In the genomic region with DNA sequence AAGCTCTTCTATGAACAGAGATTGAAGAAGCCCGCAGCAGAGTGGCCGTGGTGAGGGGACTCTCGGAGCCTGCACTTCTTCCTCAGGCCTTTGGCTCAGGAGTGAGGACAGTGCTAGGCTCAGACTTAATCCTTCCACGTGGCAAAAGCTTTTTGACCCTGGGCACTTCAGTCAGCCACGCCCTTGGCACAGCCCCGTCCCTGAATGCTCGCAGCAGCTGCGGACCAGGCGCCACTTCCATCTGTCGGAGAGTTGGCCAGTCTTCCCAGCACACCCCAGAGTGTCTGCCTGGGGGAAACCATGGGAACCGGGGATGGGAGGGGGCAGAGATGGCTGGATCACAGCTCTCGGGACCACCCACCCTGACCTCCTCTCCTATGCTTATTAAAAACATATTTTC, we compare ENCODE assay signal across 12 mouse cellular contexts. TPM values are rescaled to one million over a fixed set of nuclear protein-coding genes. Genes with fewer than 3 reads are reported as not detected.
DNase-seq lines count a peak whose midpoint lies in the region; TF ChIP-seq lines count a peak whose summit lies in the region.
"Had no signal": no experiment of that assay in that cellular context is flagged by ENCODE, and none has a peak within 500 bp of the region (broad histone marks: within the 10 kb centered on the region; RNA-seq: fewer than 3 reads in every experiment).

No protein-coding gene starts in this region.

- TF ChIP-seq CTCF in lung, adult 2 months (IDR thresholded peaks at IDR 0.05; ENCODE audit: insufficient read depth, low read length) = no peak

- WGBS in lung, adult 2 months = 31% methylated on average over 12 of the region's 12 CpGs

- no peaks in the 10 kb centered on the region for H3K4me1 ChIP-seq in lung, adult 2 months (ENCODE audit: control insufficient read depth, insufficient read depth, low read length)

- TF ChIP-seq POLR2A in lung, adult 2 months (IDR thresholded peaks at IDR 0.05; ENCODE audit: borderline replicate concordance, extremely low read depth, low read depth, low read length) = no peak

- H3K4me3 ChIP-seq in lung, adult 2 months (replicated peaks; ENCODE audit: extremely low read depth, low read depth, low read length) = no peak overlapping the region
- H3K4me3 ChIP-seq: heart, embryonic 13.5 days; midbrain, embryonic 12.5 days had no signal

- DNase-seq in embryo, embryonic 11 days = peak; percentile 55
- DNase-seq in embryo, embryonic 10 days (ENCODE audit: low spot score) = no peak
- peak; percentile 38 to 43 for DNase-seq in right cerebral cortex, postnatal 10 days (ENCODE audit: low spot score in 2 of 2)
- DNase-seq in right cerebral cortex, postnatal 4 days = no peak
- DNase-seq in lung, adult 2 months = peak; percentile 16
- no peak for DNase-seq in spleen, postnatal 4 days (ENCODE audit: low spot score in 2 of 2)
- no peak for DNase-seq in thymus, postnatal 36 days
- DNase-seq in c-Kit-positive CD71-positive TER-119-positive erythroid progenitor cells, embryonic 14.5 days (ENCODE audit: low spot score) = no peak
- DNase-seq: right cerebral cortex, postnatal 14 days had no signal

RNA-seq across cellular contexts. Expression of a gene that starts 26.6 kb away (rescaled TPM):
- polyA plus RNA-seq in lung, adult 2 months (2012; rRNA removed) = not detected in 2 replicates

RNA-seq across cellular contexts. Expression of a gene that starts 32.7 kb away (rescaled TPM):
- polyA plus RNA-seq in lung, adult 2 months (2012; rRNA removed) = 45.5 and 50.9 TPM in 2 replicates
- polyA plus RNA-seq: CD4-positive, CD25-positive, alpha-beta regulatory T cell, adult 4 months had no signal

RNA-seq across cellular contexts. Expression of a gene that starts 57.6 kb away (rescaled TPM):
- 2.4 and 2.5 TPM in 2 replicates for polyA plus RNA-seq in lung, adult 2 months (2012; rRNA removed)
- polyA plus RNA-seq: CD4-positive, CD25-positive, alpha-beta regulatory T cell, adult 4 months had no signal

Comparison
In these comparisons a context has a peak if more than half of its experiments do, and no peak if none do; other contexts are left out.
1. DNase-seq: peak in embryo, embryonic 11 days (single experiment), right cerebral cortex, postnatal 10 days (2 of 2) and lung, adult 2 months (single experiment); none in embryo, embryonic 10 days (single experiment), right cerebral cortex, postnatal 4 days (single experiment), spleen, postnatal 4 days (0 of 2), thymus, postnatal 36 days (0 of 2) and c-Kit-positive CD71-positive TER-119-positive erythroid progenitor cells, embryonic 14.5 days (single experiment).